Mouse (Mus musculus) spleen, adult 2 months (tissue): ENCODE results near the gene Med23. TPM values are rescaled to one million over a fixed set of nuclear protein-coding genes. Genes with fewer than 3 reads are reported as not detected.
A peak's percentile ranks its signal among the peaks of the same experiment; 100 is the strongest.

Source experiments
- DNase-seq, 2 experiments: peaks; one replicate each; pipeline versions ENCODE4 v3.0.0 to v3.0.0-alpha.2; 2012 to 2021; ENCODE audit warnings: low spot score in 2 of 2, low read depth in 1 of 2
- H3K27ac ChIP-seq: fragments of 200-500 bp; 2 replicates; pipeline ENCODE4 v1.5.1; 2012; ENCODE audit warnings: low read length, inconsistent platforms; ENCODE audit not compliant: insufficient read depth
- H3K27me3 ChIP-seq: fragments of 200-500 bp; 2 replicates; pipeline ENCODE4 v1.6.1; 2012; ENCODE audit warnings: mild to moderate bottlenecking, moderate library complexity, low read length, inconsistent platforms; ENCODE audit not compliant: control insufficient read depth, insufficient read depth
- H3K36me3 ChIP-seq: fragments of 200-500 bp; 2 replicates; pipeline ENCODE4 v1.6.1; 2012; ENCODE audit warnings: mild to moderate bottlenecking, low read length, inconsistent platforms; ENCODE audit not compliant: control insufficient read depth, insufficient read depth
- H3K4me1 ChIP-seq: fragments of 200-500 bp; 2 replicates; pipeline ENCODE4 v1.6.1; 2011; ENCODE audit warnings: inconsistent platforms; ENCODE audit not compliant: control insufficient read depth, insufficient read depth, insufficient read length
- H3K4me3 ChIP-seq: fragments of 200-500 bp; 2 replicates; pipeline ENCODE4 v1.5.1; 2011; ENCODE audit warnings: mild to moderate bottlenecking, inconsistent platforms; ENCODE audit not compliant: insufficient read depth, insufficient read length; ENCODE audit errors: extremely low read depth
- CTCF ChIP-seq: fragments of 200-500 bp; IDR thresholded peaks from 2 replicates; pipeline ENCODE4 v1.5.1; 2011; ENCODE audit warnings: mild to moderate bottlenecking, inconsistent platforms; ENCODE audit not compliant: insufficient read depth, insufficient read length, insufficient replicate concordance; ENCODE audit errors: extremely low read depth
- POLR2A ChIP-seq: fragments of 200-500 bp; IDR thresholded peaks from 2 replicates; pipeline ENCODE4 v1.6.1; 2011; ENCODE audit warnings: low read depth, low read length, inconsistent platforms
- WGBS: fragments of 180-500 bp; shearing (Covaris S2); methylation state at CpG from one replicate; pipeline ENCODE4 v1.1.7; 2018; 5-methylcytosine and 5-hydroxymethylcytosine counted together
- polyA plus RNA-seq: library from polyadenylated mRNA; depleted of rRNA; stranded (reverse); fragments of >200 nt; gene quantifications from 2 replicates; pipeline ENCODE4 v1.2.3, GENCODE M21; 2012

The Med23 gene
- polyA plus RNA-seq, 1 experiment = 12.6 TPM

DNA sequence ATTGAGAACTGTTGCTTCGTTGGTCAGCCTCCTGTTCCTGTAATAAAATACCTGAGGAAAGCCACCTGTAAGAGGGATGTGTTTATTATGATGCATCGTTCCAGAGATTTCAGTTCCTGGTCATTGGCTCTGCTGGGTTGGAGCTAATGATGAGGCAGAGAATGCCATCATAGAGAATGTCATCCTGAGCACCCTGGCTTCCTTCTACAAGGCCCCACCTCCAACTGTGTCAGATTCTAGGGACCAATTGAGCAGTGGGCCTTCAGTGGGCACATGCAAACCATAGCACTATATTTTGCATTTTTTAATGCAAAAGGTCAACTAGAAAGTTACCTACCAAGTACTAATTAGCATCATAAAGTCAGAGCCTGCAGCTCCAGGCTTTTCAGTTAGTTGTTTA lies 6.6 kb upstream of the Med23 start:
- H3K27ac ChIP-seq = no peak overlapping the region
- no peak overlapping the region for H3K4me3 ChIP-seq
- H3K4me1 ChIP-seq = no peaks in the 10 kb centered on the region
- DNase-seq = no peak
- no peaks in the 10 kb centered on the region for H3K36me3 ChIP-seq
- no peaks in the 10 kb centered on the region for H3K27me3 ChIP-seq
- TF ChIP-seq CTCF (no peak), POLR2A (no peak)
- WGBS = 85% methylated on average over 2 of the region's 2 CpGs

DNA sequence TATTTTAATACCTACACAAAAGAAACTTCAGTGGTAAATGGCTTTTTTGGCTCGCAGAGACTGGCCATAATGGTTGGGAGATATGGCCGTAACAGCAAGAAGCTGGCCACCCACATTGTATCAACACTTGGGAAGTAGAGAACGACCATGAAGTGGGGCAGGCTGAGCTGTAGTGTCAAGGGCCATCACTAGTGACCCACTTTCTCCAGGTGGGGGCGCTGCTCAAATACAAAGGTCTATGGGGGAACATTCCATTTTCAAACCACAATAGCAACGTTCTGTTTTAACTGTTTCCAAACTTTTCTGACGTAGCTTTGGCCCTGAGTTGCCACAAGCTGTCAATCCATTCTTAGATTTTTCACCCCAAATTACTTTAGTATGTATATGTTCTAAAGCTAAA lies 5.4 kb upstream of the Med23 start:
- no peak overlapping the region for H3K4me3 ChIP-seq
- no peak for TF ChIP-seq CTCF
- no peak for TF ChIP-seq POLR2A
- DNase-seq = peak in 1 of 2 experiments; percentile 8
- 71% methylated on average over 6 of the region's 6 CpGs for WGBS
- no peaks in the 10 kb centered on the region for H3K27me3 ChIP-seq
- no peak overlapping the region for H3K27ac ChIP-seq
- H3K36me3 ChIP-seq = no peaks in the 10 kb centered on the region
- no peaks in the 10 kb centered on the region for H3K4me1 ChIP-seq

DNA sequence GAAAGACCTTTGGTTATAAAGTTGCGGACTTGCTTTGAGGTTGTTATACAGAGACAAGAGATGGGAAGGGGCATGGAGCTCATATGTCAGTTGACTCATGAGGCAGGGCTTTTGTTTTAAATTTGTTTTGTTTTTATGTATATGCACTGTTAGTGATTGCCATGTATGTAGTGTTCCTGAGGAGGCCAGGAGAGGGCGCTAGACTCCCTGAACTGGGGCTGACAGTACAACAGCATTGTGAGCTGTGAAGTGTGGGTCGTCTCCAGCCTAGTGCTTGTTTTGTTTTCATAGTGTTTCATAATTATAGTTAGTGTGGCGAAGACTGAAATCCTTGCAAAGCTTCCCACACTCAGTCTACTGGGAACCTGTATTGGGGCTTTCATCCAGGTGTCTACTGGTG lies 3.8 kb downstream of the Med23 start:
- Histone ChIP-seq H3K4me1 (no peaks in the 10 kb centered on the region; the same call in 1 of the 2 replicates), H3K36me3 (peaks cover 21% of the 10 kb centered on the region), H3K27ac (no peak overlapping the region), H3K27me3 (no peaks in the 10 kb centered on the region), H3K4me3 (no peak overlapping the region)
- no peak for DNase-seq
- WGBS = 87% methylated on average over 4 of the region's 4 CpGs
- TF ChIP-seq POLR2A (no peak), CTCF (no peak)

DNA sequence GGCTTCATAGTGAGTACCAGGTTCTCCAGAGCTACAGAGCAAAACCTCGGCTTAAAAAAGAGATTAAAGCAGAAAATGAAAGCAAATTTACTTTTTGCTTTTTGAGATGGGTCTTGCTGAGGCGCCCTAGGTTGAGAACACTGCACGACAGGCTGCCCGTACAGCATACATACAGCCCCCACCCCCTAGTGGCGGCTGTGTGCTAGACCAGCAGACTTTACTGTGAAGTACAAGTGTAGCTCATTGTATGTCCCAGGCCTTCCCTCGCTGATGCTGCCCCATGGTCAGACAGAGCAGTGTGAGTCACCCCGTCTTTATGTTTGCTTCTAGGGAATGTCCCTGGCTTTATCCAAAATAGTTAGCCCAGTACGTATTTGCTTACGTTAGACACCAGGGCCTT lies 16.2 kb downstream of the Med23 start:
- DNase-seq = no peak
- no peak for TF ChIP-seq CTCF
- no peak for TF ChIP-seq POLR2A
- Histone ChIP-seq H3K36me3 (peaks cover 22% of the 10 kb centered on the region), H3K27ac (no peak overlapping the region), H3K4me1 (no peaks in the 10 kb centered on the region), H3K27me3 (no peaks in the 10 kb centered on the region), H3K4me3 (no peak overlapping the region)
- 90% methylated on average over 9 of the region's 9 CpGs for WGBS

DNA sequence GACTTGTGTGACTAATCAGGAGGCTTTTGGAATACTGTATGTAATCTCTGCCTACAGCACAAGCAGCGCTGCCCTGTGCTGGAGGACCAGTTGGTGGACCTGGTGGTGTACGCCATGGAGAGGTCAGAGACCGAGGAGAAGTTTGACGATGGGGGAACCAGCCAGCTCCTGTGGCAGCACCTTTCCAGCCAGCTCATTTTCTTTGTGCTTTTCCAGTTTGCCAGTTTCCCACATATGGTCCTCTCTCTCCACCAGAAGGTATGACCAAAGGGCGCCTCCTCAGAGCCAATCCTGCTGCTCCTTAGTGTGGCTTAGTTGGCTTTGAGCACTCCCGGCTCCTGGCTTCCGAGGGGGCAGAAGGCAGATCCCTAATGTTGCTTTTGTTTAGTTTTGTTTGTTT lies 18.6 kb downstream of the Med23 start:
- H3K36me3 ChIP-seq = peaks cover 18% of the 10 kb centered on the region

DNA sequence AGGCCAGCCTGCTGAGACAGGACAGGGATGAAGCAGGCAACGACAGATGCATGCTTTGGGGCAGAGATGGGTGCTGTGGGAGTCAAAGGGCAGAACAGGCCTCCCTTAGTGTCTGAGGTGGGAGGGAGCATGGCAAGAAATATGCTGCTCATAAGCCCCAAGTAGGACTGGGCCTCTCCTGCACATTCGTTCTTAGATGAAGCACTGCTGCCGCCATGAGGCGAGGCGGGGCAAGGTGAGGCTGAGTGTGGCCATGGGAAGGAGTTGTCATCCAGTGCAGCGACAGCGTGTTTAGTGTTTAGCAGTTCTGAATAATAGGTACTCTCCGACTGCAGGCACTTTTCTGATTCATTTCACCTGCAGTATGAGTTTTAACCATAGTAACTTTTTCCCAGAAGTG lies 26.1 kb downstream of the Med23 start:
- Histone ChIP-seq H3K27me3 (no peaks in the 10 kb centered on the region), H3K4me3 (no peak overlapping the region), H3K27ac (no peak overlapping the region), H3K4me1 (no peaks in the 10 kb centered on the region), H3K36me3 (peaks cover 44% of the 10 kb centered on the region)
- peak in 1 of 2 experiments; percentile 18 for DNase-seq
- TF ChIP-seq POLR2A (no peak), CTCF (no peak)
- 89% methylated on average over 8 of the region's 8 CpGs for WGBS

More for the DNA sequence above, 18.6 kb downstream of the Med23 start:
- DNase-seq = no peak
- no peak overlapping the region for H3K4me3 ChIP-seq
- H3K27ac ChIP-seq = no peak overlapping the region
- no peaks in the 10 kb centered on the region for H3K4me1 ChIP-seq
- 96% methylated on average over 7 of the region's 7 CpGs for WGBS
- TF ChIP-seq POLR2A (no peak), CTCF (no peak)
- no peaks in the 10 kb centered on the region for H3K27me3 ChIP-seq

DNA sequence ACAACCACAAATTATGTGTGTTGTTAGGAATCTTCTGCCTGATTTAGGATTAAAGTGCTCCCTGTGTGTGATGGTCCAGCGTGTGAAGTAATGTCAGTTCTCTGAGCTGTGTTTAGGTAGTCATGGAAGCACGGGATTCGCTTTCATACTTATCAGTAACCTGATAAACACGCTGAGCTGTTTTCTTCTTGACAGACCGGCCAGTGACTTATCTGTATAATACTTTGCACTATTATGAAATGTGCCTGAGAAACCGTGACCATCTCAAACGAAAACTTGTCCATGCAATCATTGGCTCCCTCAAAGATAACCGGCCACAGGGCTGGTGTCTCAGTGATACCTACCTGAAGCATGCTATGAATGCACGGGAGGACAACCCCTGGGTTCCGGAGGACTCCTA lies 35.8 kb downstream of the Med23 start:
- Histone ChIP-seq H3K4me3 (no peak overlapping the region), H3K36me3 (peaks cover 59% of the 10 kb centered on the region), H3K27me3 (no peaks in the 10 kb centered on the region), H3K27ac (no peak overlapping the region), H3K4me1 (no peaks in the 10 kb centered on the region)
- WGBS = 88% methylated on average over 10 of the region's 10 CpGs
- no peak for DNase-seq
- no peak for TF ChIP-seq POLR2A
- TF ChIP-seq CTCF = no peak
